Comparison of ENCODE assay signal across 18 mouse cellular contexts in the genomic region with DNA sequence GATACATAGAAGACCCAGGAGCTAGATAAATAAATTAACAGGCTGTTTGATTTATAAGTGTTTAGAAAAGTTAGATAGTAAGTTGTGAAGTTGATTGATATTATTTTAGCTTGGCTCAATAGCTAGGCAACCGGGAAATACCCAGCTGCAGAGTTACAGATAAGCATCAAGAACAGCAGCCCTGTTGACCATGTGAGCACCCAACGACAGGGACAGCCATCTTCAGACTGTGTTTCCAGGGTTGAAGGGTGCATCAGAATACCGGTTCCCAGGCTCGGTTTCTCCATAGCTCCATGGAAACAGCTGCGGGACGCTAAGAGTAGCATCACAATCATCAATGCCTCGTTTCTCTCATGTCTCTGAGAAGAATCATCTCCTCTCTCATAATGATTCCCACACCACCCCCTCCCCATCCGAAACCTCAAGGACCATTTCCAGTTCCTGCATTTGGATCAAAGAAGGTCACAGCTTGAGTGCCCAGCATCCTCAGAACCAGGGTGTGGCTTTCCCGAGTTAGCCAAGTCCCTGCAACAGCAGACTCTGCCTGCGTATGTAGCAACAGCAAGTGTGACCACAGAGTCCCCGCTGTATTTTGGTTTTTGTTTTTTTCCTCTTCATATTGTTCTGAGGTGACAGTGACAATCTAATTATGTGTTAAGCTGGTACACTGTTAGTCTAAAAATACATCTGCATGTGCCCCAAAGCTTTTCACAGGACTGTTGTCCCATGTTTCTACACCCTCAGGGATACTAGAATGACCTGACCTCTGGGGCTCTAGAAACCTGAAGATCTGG. TPM values are rescaled to one million over a fixed set of nuclear protein-coding genes. Genes with fewer than 3 reads are reported as not detected.
DNase-seq lines count a peak whose midpoint lies in the region; ATAC-seq and TF ChIP-seq lines count a peak whose summit lies in the region.
"Had no signal": no experiment of that assay in that cellular context is flagged by ENCODE, and none has a peak within 500 bp of the region (broad histone marks: within the 10 kb centered on the region; RNA-seq: fewer than 3 reads in every experiment).

No protein-coding gene starts in this region.

- TF ChIP-seq POLR2A in heart, adult 2 months (IDR thresholded peaks at IDR 0.05; ENCODE audit: insufficient read depth, low read depth, low read length) = no peak
- no peak for TF ChIP-seq POLR2A in CH12.LX (IDR thresholded peaks at IDR 0.05; ENCODE audit: low read depth, low read length)

- ATAC-seq in liver, embryonic 15.5 days (ENCODE audit: insufficient read depth) = no peak
- peak; percentile 68 for ATAC-seq in monocyte, adult 5-6 weeks (replicated peaks; ENCODE audit: insufficient number of reproducible peaks, low FRiP score, low TSS enrichment, poor library complexity, severe bottlenecking)
- ATAC-seq: intestine, embryonic 16.5 days; midbrain, embryonic 13.5 days had no signal

- no peaks in the 10 kb centered on the region for H3K36me3 ChIP-seq in heart, adult 2 months (ENCODE audit: control insufficient read depth, insufficient read depth, low read length)
- peaks cover 0 to 15% of the 10 kb centered on the region in 2 experiments for H3K36me3 ChIP-seq in CH12.LX (replicated peaks in 1 of 2; ENCODE audit: control insufficient read depth in 1 of 2, insufficient read depth in 1 of 2, low read length in 1 of 2)
- no peaks in the 10 kb centered on the region for H3K36me3 ChIP-seq in liver, embryonic 15.5 days (replicated peaks)
- H3K36me3 ChIP-seq: G1E; limb, embryonic 15.5 days; midbrain, embryonic 13.5 days; neural tube, embryonic 12.5 days; stomach, embryonic 15.5 days had no signal

- TF ChIP-seq EP300 in heart, adult 2 months (IDR thresholded peaks at IDR 0.05; ENCODE audit: insufficient read depth, low read depth, low read length) = no peak
- TF ChIP-seq EP300 in CH12.LX (IDR thresholded peaks at IDR 0.05; ENCODE audit: low read length) = no peak

- H3K27me3 ChIP-seq in heart, adult 2 months (ENCODE audit: control insufficient read depth, insufficient read depth, low read length) = no peaks in the 10 kb centered on the region
- H3K27me3 ChIP-seq in CH12.LX (replicated peaks) = no peaks in the 10 kb centered on the region
- no peaks in the 10 kb centered on the region for H3K27me3 ChIP-seq in liver, embryonic 15.5 days
- H3K27me3 ChIP-seq: limb, embryonic 15.5 days; neural tube, embryonic 12.5 days had no signal

- H3K79me2 ChIP-seq in heart, adult 2 months (replicated peaks; ENCODE audit: control insufficient read depth, insufficient read depth, low read length) = no peaks in the 10 kb centered on the region
- H3K79me2 ChIP-seq in CH12.LX (replicated peaks; ENCODE audit: control insufficient read depth, extremely low read depth, insufficient read depth, poor library complexity, severe bottlenecking) = no peaks in the 10 kb centered on the region

- in situ Hi-C loops in CH12.LX (cut with MboI; ENCODE audit: low pct_ligation_motif_present, low pct_unique_long_range_greater_than_20kb, low sequenced_read_pairs) = loop anchor here (5.0 to 25.0 kb wide), 2 partner anchors 41 to 734 kb away; a partner anchor contains a TSS

- dilution Hi-C loops in CH12.LX (cut with MboI; ENCODE audit: extremely low pct_ligation_motif_present, extremely low pct_unique_long_range_greater_than_20kb, low sequenced_read_pairs) = no loop called here

- H3K9ac ChIP-seq in heart, adult 2 months (ENCODE audit: low read depth, low read length) = no peak overlapping the region
- peak overlapping the region; percentile 54 for H3K9ac ChIP-seq in CH12.LX (ENCODE audit: insufficient read depth, low read depth)
- H3K9ac ChIP-seq in liver, embryonic 15.5 days = no peak overlapping the region
- H3K9ac ChIP-seq: limb, embryonic 15.5 days; midbrain, embryonic 13.5 days; neural tube, embryonic 12.5 days; stomach, embryonic 15.5 days had no signal

- no peak for TF ChIP-seq CTCF in heart, adult 2 months (IDR thresholded peaks at IDR 0.05)
- no peak for TF ChIP-seq CTCF in CH12.LX (conservative IDR thresholded peaks at IDR 0.05 in 1 of 2, IDR thresholded peaks at IDR 0.05 in 1 of 2; ENCODE audit: low read depth in 2 of 2, low read length in 2 of 2)

- peak overlapping the region; percentile 80 for H3K4me2 ChIP-seq in CH12.LX (ENCODE audit: insufficient read depth, low read depth, poor library complexity, severe bottlenecking)
- H3K4me2 ChIP-seq in liver, embryonic 15.5 days = no peak overlapping the region
- H3K4me2 ChIP-seq: limb, embryonic 15.5 days; midbrain, embryonic 13.5 days; neural tube, embryonic 12.5 days; stomach, embryonic 15.5 days had no signal

- whole genome bisulfite sequencing in heart, adult 2 months = 71% methylated on average over 11 of the region's 11 CpGs
- 33% methylated on average over 11 of the region's 11 CpGs for WGBS in liver, embryonic 15.5 days (ENCODE audit: insufficient replicate concordance)

- H3K9me3 ChIP-seq in CH12.LX (replicated peaks; ENCODE audit: low read length) = peaks cover 4% of the 10 kb centered on the region
- no peaks in the 10 kb centered on the region for H3K9me3 ChIP-seq in liver, embryonic 15.5 days (replicated peaks)
- H3K9me3 ChIP-seq: limb, embryonic 15.5 days; midbrain, embryonic 13.5 days; neural tube, embryonic 12.5 days; stomach, embryonic 15.5 days had no signal

- H3K27ac ChIP-seq in heart, adult 2 months = peak overlapping the region; percentile 7; the same call in 1 of the 2 replicates
- H3K27ac ChIP-seq in CH12.LX (ENCODE audit: insufficient read depth, low read depth) = peak overlapping the region; percentile 99
- H3K27ac ChIP-seq in liver, embryonic 15.5 days (replicated peaks) = peak overlapping the region; percentile 60
- H3K27ac ChIP-seq: limb, embryonic 15.5 days; midbrain, embryonic 13.5 days; neural tube, embryonic 12.5 days; stomach, embryonic 15.5 days had no signal

- no peaks in the 10 kb centered on the region; the same call in 1 of the 2 replicates for H3K4me1 ChIP-seq in heart, adult 2 months (ENCODE audit: control insufficient read depth, insufficient read depth, low read length)
- H3K4me1 ChIP-seq in CH12.LX (ENCODE audit: control insufficient read depth in 1 of 2, insufficient read depth in 2 of 2) = peaks cover 42 to 86% of the 10 kb centered on the region in 2 experiments
- H3K4me1 ChIP-seq in liver, embryonic 15.5 days (replicated peaks) = no peaks in the 10 kb centered on the region
- H3K4me1 ChIP-seq: midbrain, embryonic 13.5 days; neural tube, embryonic 12.5 days; stomach, embryonic 15.5 days had no signal

- peak in 1 of 2 experiments; percentile 43 for DNase-seq in heart, adult 2 months
- DNase-seq in heart, adult 9 months (ENCODE audit: low spot score in 2 of 2) = no peak
- DNase-seq in CH12.LX (ENCODE audit: extremely low read depth) = no peak
- no peak for DNase-seq in cerebellum, postnatal 25 days
- no peak for DNase-seq in thymus, adult 18-20 months
- DNase-seq in thymus, postnatal 10 days (ENCODE audit: low spot score in 2 of 2) = no peak
- DNase-seq: cerebellum, adult 18-20 months; kidney, postnatal 14 days; layer of hippocampus, postnatal 36 days had no signal

- intact Hi-C loops in heart, adult 2 months (cut with DNase I) = no loop called here

- no peak overlapping the region for H3K4me3 ChIP-seq in heart, adult 2 months
- H3K4me3 ChIP-seq in CH12.LX (replicated peaks in 1 of 3; ENCODE audit: low read depth in 2 of 3, low read length in 2 of 3, poor library complexity in 1 of 3) = peak overlapping the region in 2 of 3 experiments; percentile 28 to 46
- H3K4me3 ChIP-seq in liver, embryonic 15.5 days (replicated peaks) = no peak overlapping the region
- H3K4me3 ChIP-seq: erythroblast, embryonic 14.5 days; limb, embryonic 15.5 days; midbrain, embryonic 13.5 days; neural tube, embryonic 12.5 days; stomach, embryonic 15.5 days had no signal

- no peak for TF ChIP-seq RAD21 in CH12.LX (IDR thresholded peaks at IDR 0.05; ENCODE audit: low read depth, low read length)

TF ChIP-seq in CH12.LX, 34 proteins besides CTCF, POLR2A, EP300 and RAD21:
- TF ChIP-seq ZMIZ1 (IDR thresholded peaks at IDR 0.05; ENCODE audit: low read depth, low read length) (peak; percentile 60; the same call in 1 of the 2 replicates), PAX5 (IDR thresholded peaks at IDR 0.05; ENCODE audit: low read length) (no peak), HCFC1 (IDR thresholded peaks at IDR 0.05; ENCODE audit: low read depth, low read length) (no peak), MAX (IDR thresholded peaks at IDR 0.05; ENCODE audit: low read length) (no peak), MXI1 (IDR thresholded peaks at IDR 0.05; ENCODE audit: low read depth, low read length) (peak; percentile 43; the same call in 1 of the 2 replicates), BHLHE40 (IDR thresholded peaks at IDR 0.05; ENCODE audit: low read depth, low read length) (peak; percentile 65), ZNF384 (IDR thresholded peaks at IDR 0.05; ENCODE audit: low read depth, low read length) (peak; percentile 36; the same call in 1 of the 2 replicates)
TF ChIP-seq in CH12.LX: peak in this region for 4.

RNA-seq across cellular contexts. Expression of a gene that starts 11.2 kb away (rescaled TPM):
- 10 to 100 TPM; 16.0 to 17.6 TPM for total RNA-seq in heart, adult 2 months (2021)
- 14.0 and 19.7 TPM in 2 replicates for polyA plus RNA-seq in heart, adult 2 months (2012; rRNA removed)
- total RNA-seq in CH12.LX (2012; rRNA removed) (151 and 163 TPM in 2 replicates), CH12.LX (2014; rRNA removed) (108 and 117 TPM in 2 replicates)
- polyA plus RNA-seq in CH12.LX (2012; ENCODE audit: insufficient read length, low read depth) = 171 and 185 TPM in 2 replicates
- polyA plus RNA-seq in liver, embryonic 15.5 days (2015; fragmentation: Nextera tagmentation; extraction: Ambion mirVana) = 5.1 and 5.5 TPM in 2 replicates
- 284 to 318 TPM (median 288 TPM) in 3 replicates for total RNA-seq in monocyte, adult 5-6 weeks (2017)
- polyA plus RNA-seq: G1E had no signal

RNA-seq across cellular contexts. Expression of a gene that starts 40.7 kb away (rescaled TPM):
- total RNA-seq in heart, adult 2 months (2021) = under 1 TPM; 0.18 to 0.32 TPM
- 0.61 and 0.78 TPM in 2 replicates for polyA plus RNA-seq in heart, adult 2 months (2012; rRNA removed)
- total RNA-seq in CH12.LX (2012; rRNA removed) (6.5 and 8.5 TPM in 2 replicates), CH12.LX (2014; rRNA removed) (2.8 and 3.0 TPM in 2 replicates)
- 3.6 and 3.9 TPM in 2 replicates for polyA plus RNA-seq in CH12.LX (2012; ENCODE audit: insufficient read length, low read depth)
- polyA plus RNA-seq in liver, embryonic 15.5 days (2015; fragmentation: Nextera tagmentation; extraction: Ambion mirVana) = 0.05 and 0.09 TPM in 2 replicates
- total RNA-seq in monocyte, adult 5-6 weeks (2017) = 0.19 to 1.4 TPM (median 1.4 TPM) in 3 replicates
- polyA plus RNA-seq: erythroblast, embryonic 14.5 days; G1E had no signal

Comparison
In these comparisons a context has a peak if more than half of its experiments do, and no peak if none do; other contexts are left out.
1. H3K27ac ChIP-seq: peak in every context shown above with its lines; median percentile 99 in CH12.LX; 60 in liver, embryonic 15.5 days; 7 in heart, adult 2 months.
2. H3K4me3 ChIP-seq: peak in CH12.LX (2 of 3); none in heart, adult 2 months (single experiment) and liver, embryonic 15.5 days (single experiment).
3. RNA of a gene that starts 11.2 kb away (total RNA-seq): 284 to 318 TPM in monocyte, adult 5-6 weeks and 108 to 163 TPM in CH12.LX; 16.0 to 17.6 TPM in heart, adult 2 months; every median in the first group is over 4 times any median in the second.